Mouse (Mus musculus) gastrocnemius, postnatal 25 days (tissue): ENCODE measurements at regions not wholly inside any gene's neighbourhood (a gene's known extent, or its start where the extent isn't known, plus 50 kb on each side); places are given as distances from the start of the nearest gene placed in this dataset.

Experiments used
- DNase-seq: peaks from one replicate; pipeline ENCODE4 v3.0.0; 2022

DNA sequence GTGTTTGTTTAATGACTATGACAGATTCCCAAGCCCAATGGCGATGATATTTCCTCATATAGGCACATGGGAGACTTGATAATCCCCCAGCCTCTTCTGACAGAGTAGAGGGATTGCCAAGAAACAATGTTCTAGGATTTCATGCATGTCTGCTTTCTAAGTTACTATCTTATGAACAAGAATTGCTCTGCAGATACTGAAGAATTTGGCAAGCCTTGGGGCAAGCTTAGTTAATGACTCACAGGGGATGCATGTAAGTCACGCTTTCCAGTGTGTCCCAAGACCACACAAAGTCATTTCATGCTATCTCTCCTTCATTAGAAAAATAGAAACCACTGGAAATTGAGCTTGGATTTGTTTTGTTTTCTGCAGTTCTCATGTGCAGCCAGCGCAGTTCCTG is 376.2 kb downstream of the Dcdc2c start:
- no peak for DNase-seq

DNA sequence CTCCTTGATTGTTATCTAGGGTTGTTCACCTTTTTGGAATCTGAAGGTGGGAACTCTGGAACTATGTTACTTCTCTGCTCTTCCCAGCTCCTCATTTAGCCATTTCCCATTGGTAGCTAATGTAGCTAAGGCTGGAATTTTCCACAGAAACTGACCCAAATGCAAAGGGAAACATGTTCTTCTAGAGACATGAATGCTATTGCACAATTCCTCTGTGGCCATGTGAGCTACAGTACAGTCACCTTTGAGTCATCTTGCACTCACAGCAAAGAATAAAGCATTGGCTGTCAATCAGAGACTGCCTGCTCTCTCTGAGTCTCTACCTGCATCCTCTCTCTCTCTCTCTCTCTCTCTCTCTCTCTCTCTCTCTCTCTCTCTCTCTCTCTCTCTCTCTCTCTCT is 378.1 kb downstream of the Dcdc2c start:
- no peak for DNase-seq

DNA sequence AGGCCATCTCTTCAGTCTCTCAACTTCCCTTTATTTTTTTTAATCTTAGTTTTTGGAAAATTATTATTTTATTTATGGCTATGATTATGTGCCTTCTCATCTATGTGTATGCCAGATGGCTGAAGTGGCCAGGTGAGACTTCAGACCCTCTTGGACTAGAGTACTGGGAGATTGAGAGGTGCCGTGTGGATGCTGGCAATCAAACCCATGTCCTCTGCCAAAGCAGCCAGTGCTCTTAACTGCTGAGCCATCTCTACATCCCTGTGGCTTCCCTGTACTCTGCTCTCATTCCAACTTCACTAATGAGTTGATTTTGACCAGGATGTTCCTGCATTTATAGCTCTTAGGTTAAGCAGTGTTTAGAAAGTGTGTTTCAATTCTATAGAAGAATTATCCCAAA is 393.4 kb downstream of the Dcdc2c start:
- no peak for DNase-seq

DNA sequence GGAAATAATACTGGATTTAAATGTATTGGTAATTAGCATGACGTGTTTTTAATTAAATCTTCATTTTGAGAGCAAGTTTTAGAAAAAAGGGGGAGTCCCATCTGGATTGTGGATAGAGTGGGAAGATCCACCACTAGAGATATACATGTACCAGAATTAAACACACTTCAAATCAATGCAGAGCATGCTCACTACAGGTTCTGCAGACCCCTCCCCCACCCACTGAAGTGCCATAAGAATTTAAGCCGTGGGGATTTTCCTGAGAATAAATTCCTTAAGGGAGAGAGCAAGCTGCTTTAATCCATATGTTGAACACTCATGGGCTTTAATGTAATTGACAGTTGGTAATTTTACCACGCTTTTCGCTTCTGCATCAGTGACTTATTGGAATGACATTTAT is 401.4 kb downstream of the Dcdc2c start:
- DNase-seq: no peak

DNA sequence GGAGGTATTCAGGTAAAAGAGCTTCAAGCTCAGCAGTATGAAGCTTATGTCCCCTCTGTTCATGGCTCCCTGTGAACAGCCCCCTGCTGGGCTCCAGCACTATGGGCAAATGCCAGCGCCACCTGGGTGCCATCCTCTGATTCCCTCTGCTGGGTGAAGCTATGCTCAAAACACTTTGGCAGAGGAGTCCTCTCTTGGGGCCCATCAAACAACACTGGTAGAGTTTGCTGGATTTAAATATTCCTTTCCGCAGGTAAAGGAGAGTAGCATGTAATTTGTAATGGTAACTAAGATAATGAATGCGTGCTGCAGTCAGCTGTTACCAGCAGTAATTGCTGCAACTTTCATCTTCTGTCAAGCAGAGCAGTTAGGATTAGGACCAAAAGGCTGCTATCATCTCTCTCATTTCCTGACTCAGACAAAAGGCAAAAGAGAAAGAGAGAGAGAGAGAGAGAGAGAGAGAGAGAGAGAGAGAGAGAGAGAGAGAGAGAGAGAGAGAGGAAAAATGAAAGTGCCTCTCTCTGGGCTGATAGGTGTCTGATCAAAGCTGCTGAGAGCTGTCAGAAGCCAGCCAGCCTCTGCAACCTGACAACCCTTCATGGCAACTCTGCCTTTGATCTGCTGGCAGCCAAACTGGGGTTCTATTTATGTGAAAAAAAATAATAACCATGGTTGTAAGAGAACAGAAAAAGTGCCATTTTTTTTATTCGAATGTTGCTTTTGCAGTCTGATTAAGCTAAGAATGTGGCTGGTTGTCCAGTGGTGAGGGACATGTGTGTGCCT is 416.2 kb downstream of the Dcdc2c start:
- DNase-seq: no peak

DNA sequence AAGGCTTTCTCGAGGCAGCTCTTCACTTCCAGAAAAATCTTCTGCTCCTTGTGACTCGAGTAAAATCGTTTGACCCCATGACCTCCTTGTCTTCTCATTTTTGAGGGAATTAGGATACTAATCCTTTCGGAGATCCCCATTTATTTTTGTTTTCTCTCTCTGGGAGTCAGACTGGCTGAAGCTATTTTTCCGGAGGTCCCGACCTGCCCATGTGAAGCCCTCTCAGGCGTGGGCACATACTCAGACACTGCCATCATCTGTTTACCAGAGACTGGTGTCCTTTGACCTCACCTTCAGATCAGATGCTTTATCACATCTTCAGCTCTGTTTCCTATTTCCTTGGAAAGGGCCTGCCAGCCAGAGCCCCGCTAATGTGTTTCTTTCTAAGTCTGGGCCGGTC is 429.4 kb downstream of the Dcdc2c start:
- no peak for DNase-seq

DNA sequence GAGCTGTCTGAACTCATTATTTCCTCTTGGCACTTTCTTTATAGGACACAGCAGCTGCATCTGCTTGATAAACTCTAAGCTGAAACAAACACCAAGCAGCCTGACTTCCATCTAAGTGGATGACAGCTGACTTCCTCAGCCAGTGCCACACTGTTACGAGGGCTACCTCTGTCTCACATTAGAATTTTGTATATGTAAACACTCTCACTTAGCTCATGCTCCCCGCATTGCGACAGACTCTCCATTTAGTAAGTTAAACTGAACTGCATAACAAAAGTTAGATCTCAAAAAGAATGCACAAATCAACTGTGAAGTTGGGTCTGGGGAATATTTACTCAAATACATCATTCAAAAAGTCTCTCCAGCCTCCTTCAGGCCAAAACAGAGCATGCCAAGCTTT is 432.1 kb downstream of the Dcdc2c start:
- DNase-seq: no peak

DNA sequence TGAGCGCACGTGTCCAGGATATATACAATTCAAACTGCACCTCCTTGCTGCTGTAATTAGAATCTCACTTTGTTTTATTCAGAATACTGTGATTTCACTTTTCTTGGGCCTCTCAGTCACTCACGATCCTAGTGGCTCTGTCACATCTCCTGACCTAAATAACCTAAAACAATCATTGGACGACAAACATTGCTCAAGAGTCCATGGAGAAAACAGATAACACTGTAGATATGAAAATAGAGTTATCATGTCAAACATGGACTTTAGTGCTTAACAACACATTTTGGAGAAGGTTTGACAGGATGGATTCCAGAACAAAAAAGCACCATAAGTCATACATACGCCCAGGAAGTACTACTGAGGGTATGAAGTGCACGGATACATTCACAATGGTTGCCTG is 461.5 kb downstream of the Dcdc2c start:
- DNase-seq: no peak

DNA sequence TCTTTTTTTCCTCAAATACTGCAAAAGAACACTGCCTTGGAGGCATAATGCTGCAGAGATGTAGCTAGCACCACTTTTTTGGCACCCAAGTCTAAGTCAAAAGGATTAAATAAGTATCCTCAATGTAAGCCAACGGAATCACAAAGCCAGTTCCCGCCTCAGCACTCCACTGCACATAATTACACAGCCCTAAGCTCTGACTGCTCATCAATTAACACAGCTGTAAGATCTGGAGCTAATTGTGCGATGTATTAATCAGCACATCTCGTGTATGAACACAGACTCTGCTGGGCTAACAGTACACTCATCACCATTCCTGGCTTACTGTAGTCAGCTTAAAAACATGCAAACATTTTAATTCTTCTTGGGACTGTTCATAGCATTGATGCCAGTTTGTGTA is 466.7 kb downstream of the Dcdc2c start:
- no peak for DNase-seq

DNA sequence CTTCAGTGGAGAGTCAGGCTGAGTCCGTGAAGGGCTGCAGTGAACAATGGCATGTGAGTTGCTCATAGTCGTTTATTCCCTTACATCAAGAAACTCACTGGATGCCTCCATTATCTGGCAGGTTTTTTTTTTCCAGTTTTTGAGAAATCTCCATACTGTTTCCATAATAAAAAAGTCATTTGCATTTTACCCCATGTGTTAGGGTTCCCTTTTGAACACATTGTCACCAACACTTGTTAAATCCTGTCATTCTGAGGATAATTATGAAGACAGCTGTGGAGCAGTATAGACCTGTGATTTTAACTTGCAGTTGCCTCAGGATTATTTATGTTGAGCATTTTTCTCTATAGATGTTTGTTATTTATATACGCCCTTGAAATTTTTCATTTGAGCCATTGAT is 475.6 kb downstream of the Dcdc2c start:
- DNase-seq: no peak

DNA sequence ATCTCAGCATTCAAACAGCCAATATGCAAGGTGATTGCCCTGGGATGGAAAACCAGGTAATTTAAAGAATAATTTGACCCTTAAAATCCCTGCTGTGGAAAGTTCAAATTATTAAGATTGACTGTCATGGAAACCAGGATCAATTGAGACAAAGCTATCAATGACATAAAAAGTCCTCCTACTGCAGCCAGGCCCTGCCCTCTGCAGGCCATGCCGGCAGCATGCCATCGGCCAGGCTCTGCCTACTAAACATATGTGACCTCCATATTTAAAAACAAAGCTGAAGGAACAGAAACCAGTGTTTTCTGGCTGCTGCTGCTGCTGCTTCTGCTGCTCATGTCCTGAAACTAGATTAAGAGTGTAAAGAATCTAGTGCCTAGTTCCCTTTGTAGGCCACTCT is 483.6 kb downstream of the Dcdc2c start:
- no peak for DNase-seq

DNA sequence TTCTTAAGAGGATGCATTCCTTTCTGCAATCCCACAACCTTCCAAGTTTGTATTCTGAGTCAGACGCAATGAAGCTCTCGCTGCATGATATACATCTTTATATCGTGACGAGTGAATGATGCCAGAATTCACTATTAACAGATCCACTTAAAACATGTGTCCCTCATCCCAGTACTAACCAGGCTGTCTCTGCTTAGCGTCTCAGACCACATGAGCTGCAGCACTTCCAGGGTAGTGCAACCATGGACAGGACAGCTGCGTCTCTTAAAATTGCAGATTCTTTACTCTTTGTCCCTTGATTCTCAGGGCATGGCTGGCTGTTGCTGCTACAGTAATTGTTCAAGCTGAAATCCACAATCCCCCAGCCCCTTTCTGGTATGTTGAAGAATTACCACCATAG is 491.9 kb downstream of the Dcdc2c start:
- no peak for DNase-seq

DNA sequence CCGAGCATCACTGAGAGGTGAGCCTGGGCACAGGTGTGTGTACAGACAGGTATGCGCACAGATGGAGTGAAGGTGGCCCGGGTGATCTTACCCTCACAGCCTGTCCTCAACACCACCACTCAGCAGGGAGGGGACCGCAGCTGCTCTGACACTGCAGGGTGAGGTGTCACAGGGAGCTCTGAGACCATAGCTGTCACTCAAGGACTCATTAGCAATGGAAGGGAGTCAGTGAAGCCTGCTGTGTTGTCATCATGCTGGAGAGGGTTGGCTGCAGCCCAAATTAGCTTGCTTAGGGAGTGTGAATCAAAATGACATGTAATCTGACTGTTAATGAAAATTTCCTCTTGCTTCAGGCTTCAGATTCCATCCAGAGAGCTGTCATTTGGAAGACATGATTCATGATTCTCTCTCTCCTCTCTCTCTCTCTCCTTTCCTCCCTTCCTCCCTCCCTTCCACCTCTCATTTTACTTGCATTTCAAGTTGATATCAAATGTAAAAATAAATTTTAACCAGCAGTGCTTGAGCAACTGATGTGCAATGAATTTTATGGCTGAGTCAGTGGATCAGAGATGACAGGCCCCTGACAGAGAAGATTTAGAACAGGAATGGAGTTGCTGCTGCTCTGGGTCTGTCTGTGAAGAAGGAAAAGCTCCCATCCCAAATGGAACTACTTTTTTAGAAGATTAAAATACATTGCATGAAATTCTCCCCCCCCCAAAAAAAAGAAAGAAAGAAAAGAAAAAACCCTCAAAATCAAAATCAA is 496.5 kb downstream of the Dcdc2c start:
- DNase-seq: no peak

DNA sequence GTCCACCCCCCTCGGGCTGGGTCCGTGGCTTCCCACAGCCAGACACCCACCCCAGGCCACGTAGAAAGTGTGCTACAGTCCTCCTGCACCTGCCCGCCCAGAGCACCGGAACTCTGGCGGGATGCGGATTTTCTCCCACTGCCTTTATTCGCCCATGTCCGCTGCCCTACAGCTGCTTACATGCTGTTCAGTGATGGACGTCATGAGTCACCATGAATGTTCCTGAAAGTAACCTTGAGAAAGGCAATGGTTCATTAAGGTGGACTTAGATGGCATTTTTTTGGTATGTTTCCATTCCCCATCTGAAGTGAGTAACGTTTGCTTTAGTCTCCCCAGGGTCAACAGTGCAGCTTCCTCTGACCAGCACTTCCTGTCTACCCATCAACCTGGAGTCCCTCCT is 497.8 kb downstream of the Dcdc2c start:
- DNase-seq: no peak

DNA sequence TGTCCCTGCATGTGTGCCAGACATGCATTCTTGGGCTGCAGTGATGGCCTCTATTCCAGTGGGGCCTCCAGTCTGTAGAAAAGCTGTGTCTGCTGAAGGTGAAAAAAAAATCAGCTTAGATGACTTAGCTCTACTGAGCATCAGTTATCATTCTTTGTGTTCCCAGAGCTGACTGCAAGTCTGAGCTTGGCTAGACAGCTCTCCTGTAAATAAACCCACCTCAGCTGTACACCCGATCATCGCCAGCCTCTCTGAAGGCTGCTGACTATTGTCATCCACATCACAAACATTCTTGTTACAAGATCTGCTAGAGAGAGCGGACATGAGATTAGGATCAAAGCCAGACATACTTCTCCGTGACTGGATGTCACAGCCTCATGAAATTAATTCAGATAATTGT is 504.2 kb downstream of the Dcdc2c start:
- no peak for DNase-seq

DNA sequence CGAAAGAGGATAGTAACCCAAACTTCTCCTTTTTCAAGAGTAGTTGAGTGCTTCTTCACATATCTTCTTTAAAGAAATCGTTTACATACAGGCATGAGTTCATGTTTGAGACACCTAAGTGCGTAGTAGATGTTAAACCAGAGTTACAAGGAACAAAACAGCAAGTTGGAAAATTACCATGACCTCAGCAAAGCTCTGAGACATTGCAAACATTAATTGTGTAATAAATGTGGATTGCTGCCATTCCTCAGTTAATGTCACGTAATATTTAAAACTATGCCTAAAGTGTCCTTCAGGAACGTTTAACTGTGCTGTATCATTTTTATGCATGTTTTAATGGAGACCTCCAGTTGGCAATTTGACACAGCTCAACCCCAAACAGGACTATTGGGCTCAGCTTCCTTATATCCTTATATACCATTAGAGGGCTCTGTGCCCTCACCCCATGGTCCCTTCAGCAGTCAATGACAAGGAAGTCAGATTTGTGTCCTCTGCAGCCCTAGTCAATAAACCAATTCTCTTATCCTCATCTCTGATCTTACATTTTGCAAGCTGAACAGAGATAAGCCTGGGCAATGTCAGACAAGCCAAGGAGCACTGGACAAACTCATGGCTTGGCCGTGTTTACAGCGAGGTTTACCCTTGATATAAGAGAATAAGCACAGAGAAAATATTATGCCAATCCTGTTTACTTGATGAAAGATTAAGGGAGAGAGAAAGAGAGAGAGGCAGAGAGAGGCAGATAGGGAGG is 513.9 kb downstream of the Dcdc2c start:
- DNase-seq: no peak

DNA sequence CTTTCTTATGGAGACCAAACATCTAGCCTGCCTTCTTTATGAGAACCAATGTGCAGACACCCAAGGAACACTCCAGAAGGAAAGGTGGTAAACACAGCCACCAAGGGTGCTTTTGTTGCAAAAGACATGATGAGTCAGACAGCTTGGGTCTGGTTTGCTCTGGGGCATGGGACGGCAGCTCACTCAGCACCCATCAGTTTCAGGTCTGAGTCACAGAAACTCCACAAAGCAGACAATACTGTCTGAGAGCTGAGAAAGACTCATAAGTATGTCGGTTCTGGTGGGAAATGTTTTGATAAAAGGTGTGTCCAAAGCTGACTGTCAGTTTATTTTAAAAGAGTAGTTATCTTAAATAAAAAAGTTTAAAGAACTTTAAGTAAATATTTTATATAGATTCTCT is 553.0 kb downstream of the Dcdc2c start:
- DNase-seq: no peak

DNA sequence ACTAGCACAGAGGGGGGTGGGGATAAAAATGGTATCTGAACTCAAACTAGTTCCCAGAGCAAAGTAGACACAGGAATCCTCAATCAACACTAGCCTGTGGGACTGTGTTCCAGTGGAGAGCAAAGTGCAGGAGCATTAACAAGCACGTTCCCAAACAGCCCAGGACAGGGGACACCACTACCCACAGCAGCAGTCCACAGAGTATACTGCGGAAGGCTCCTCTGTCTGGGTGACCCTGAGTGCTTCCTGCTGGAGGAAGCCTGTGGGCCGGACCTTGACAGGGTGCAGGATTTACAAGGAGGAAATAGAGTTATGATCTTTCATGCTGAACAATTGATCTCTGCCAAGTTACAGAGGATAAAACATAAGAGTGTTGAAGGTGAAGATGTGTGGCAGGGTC is 560.0 kb downstream of the Dcdc2c start:
- no peak for DNase-seq

DNA sequence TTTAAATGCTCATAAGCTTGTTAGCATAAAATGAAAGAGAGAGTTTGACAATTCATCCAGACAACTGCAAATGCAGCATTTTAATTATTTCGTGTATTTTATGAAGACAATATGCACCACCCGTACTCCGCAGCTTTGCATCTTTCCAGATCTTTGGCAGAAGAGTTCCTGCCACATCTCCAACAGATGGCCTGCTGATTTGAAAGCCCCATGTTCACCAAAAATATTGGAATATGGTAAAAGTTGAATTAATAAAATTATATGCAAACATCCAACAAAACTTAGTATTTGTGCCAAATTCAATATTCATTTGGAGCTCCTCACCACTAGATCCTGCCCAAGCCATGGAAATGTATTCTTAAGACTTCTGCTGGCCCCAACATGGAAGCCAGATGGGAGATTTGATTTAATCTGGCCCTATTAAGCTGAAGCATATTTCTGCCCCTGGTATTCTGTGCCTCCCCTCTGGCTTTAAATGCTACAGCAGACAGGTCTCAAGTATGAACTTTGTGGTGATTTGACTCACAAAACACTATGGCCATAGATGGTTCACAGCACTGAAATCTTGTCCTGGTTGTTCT is 567.8 kb downstream of the Dcdc2c start:
- no peak for DNase-seq

DNA sequence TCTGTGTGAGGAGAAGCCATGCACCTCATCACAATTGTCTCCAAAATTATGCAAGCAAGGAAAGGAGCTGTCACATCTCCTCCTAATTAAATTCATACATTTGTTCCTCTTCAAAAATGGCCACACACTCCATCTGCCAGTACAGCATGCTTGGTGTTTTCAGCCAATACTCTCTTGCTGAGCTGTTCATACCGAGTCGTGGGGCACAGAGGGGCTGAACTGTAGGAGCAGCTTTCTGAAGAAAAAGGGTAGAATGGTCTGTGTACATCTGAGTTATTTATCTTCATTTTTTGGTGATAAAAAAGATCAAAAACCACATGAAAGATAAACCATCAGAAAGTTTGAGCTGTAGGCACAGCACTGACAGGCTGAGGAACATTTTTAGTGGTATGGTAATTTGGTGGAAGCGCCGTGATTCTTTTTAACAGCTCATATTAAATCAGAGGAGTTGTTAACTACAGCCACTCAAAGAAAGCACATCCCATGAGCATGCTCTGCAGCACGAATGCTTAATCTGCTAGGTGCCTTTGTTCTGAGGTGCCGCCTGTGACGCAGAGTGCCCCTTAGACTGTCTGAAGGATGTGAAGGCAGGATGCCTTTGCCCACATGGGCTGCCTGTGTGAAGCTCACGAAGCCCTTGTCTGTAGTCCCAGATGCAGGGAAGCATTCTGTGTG is 573.8 kb downstream of the Dcdc2c start:
- no peak for DNase-seq

DNA sequence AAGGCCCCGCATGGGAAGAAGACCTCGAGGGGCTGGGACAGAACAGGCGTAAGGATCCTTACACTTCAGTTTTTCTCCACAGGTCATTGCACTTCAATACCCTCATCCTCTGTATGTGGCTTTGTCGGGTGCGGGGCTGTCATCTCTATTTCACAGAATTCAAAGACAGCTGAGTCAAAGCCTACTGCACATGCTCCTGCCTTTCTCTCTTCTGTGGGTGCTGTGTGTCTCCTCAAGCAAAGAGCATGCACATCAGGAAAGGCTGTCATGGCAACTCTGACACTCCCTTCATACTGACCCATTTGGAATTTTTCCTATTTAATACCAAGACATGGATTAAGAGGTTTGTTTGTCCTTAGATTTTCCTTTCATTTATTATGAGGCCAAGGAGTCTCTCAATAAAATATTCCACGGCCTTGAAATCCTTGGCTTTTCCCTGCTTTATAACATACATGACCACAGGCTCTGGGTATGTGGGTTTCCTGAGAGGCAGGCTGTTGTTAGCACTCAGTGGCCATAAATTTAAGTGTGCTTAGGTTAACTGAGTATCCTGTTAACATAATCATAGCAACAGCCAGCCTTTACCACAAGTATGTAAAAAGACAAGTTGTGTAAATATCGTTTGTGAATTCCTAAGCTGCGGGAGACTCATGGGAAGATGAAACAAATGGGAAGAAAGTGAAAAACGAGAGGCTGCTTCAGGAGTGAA is 574.5 kb downstream of the Dcdc2c start:
- DNase-seq: no peak

DNA sequence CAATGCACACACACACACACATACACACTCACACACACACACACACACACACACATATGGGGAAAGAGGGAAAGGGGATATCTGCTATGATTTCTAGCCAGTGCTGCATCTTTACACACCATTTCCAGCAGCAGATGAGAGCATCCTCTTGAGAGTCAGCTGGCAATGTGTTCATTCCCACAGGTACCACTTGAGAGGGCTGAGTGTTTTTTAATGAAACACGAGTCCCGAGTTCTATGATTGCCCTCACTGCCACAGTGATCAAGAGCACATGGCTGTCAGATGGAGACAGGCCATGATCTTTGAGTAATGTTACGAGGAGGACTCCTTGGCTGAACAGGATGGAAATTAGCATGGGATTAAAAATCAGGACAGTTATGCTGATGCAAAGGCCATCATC is 589.3 kb downstream of the Dcdc2c start:
- DNase-seq: no peak
